Mouse (Mus musculus): ENCODE measurements around the gene Polrmt. TPM values are rescaled to one million over a fixed set of nuclear protein-coding genes. Genes with fewer than 3 reads are reported as not detected.

Polrmt gene
- polyA plus RNA-seq, 1 experiment from 2014 or later: 32.5 TPM

- Histone ChIP-seq H3K27ac (replicated peaks; ENCODE audit: low read depth, low read length) (no peak overlapping the region), H3K9ac (ENCODE audit: low read depth, low read length) (no peak overlapping the region), H3K9me3 (ENCODE audit: control insufficient read depth, low read length) (no peaks in the 10 kb centered on the region), H3K4me1 (ENCODE audit: control insufficient read depth, insufficient read depth, low read length) (peaks cover 3% of the 10 kb centered on the region), H3K4me2 (ENCODE audit: low read depth, low read length) (no peak overlapping the region), H3K27me3 (replicated peaks; ENCODE audit: control insufficient read depth, insufficient read depth, low read length) (no peaks in the 10 kb centered on the region), H3K4me3 (ENCODE audit: low read depth, low read length) (no peak overlapping the region), H3K36me3 (ENCODE audit: control insufficient read depth, insufficient read depth, low read length) (no peaks in the 10 kb centered on the region)
- 43% methylated on average over 2 of the region's 2 CpGs for WGBS
- no peak for ATAC-seq (ENCODE audit: low read depth)
- DNase-seq (ENCODE audit: low spot score): no peak
These were observed 43.2 kb upstream of the Polrmt start for GRCm38 (mm10) chr10:79789581-79789980.

- WGBS: 35% methylated on average over 7 of the region's 7 CpGs
- H3K9ac ChIP-seq (ENCODE audit: low read depth, low read length): no peak overlapping the region
- H3K4me3 ChIP-seq (ENCODE audit: low read depth, low read length): no peak overlapping the region
- no peaks in the 10 kb centered on the region for H3K9me3 ChIP-seq (ENCODE audit: control insufficient read depth, low read length)
- H3K4me1 ChIP-seq (ENCODE audit: control insufficient read depth, insufficient read depth, low read length): no peaks in the 10 kb centered on the region
- no peaks in the 10 kb centered on the region for H3K27me3 ChIP-seq (replicated peaks; ENCODE audit: control insufficient read depth, insufficient read depth, low read length)
- no peaks in the 10 kb centered on the region for H3K36me3 ChIP-seq (ENCODE audit: control insufficient read depth, insufficient read depth, low read length)
- no peak overlapping the region for H3K4me2 ChIP-seq (ENCODE audit: low read depth, low read length)
- no peak overlapping the region for H3K27ac ChIP-seq (replicated peaks; ENCODE audit: low read depth, low read length)
- ATAC-seq (ENCODE audit: low read depth) (no peak), DNase-seq (ENCODE audit: low spot score) (peak; percentile 77)
These were observed 42.2 kb upstream of the Polrmt start for GRCm38 (mm10) chr10:79788386-79789158.

- WGBS: 43% methylated on average over 27 of the region's 27 CpGs
- Histone ChIP-seq H3K36me3 (ENCODE audit: control insufficient read depth, insufficient read depth, low read length) (no peaks in the 10 kb centered on the region), H3K27me3 (replicated peaks; ENCODE audit: control insufficient read depth, insufficient read depth, low read length) (peaks cover 13% of the 10 kb centered on the region; the same call in 1 of the 2 replicates), H3K4me1 (ENCODE audit: control insufficient read depth, insufficient read depth, low read length) (peaks cover 15% of the 10 kb centered on the region; the same call in 1 of the 2 replicates), H3K4me2 (ENCODE audit: low read depth, low read length) (no peak overlapping the region), H3K9me3 (ENCODE audit: control insufficient read depth, low read length) (no peaks in the 10 kb centered on the region), H3K27ac (replicated peaks; ENCODE audit: low read depth, low read length) (no peak overlapping the region), H3K4me3 (ENCODE audit: low read depth, low read length) (no peak overlapping the region), H3K9ac (ENCODE audit: low read depth, low read length) (no peak overlapping the region)
- ATAC-seq (ENCODE audit: low read depth) (no peak), DNase-seq (ENCODE audit: low spot score) (peak; percentile 50)
These were observed 37.8 kb upstream of the Polrmt start for GRCm38 (mm10) chr10:79783920-79784800.

- H3K27ac ChIP-seq (replicated peaks; ENCODE audit: low read depth, low read length): no peak overlapping the region
- no peaks in the 10 kb centered on the region for H3K36me3 ChIP-seq (ENCODE audit: control insufficient read depth, insufficient read depth, low read length)
- WGBS: 61% methylated on average over 7 of the region's 7 CpGs
- no peaks in the 10 kb centered on the region for H3K9me3 ChIP-seq (ENCODE audit: control insufficient read depth, low read length)
- ATAC-seq (ENCODE audit: low read depth) (no peak), DNase-seq (ENCODE audit: low spot score) (no peak)
- H3K4me2 ChIP-seq (ENCODE audit: low read depth, low read length): no peak overlapping the region
- H3K4me3 ChIP-seq (ENCODE audit: low read depth, low read length): no peak overlapping the region
- H3K9ac ChIP-seq (ENCODE audit: low read depth, low read length): no peak overlapping the region
- peaks cover 19% of the 10 kb centered on the region; the same call in 1 of the 2 replicates for H3K27me3 ChIP-seq (replicated peaks; ENCODE audit: control insufficient read depth, insufficient read depth, low read length)
- H3K4me1 ChIP-seq (ENCODE audit: control insufficient read depth, insufficient read depth, low read length): peaks cover 15% of the 10 kb centered on the region; the same call in 1 of the 2 replicates
These were observed 36.7 kb upstream of the Polrmt start for GRCm38 (mm10) chr10:79783050-79783449.

- no peak overlapping the region for H3K4me3 ChIP-seq (ENCODE audit: low read depth, low read length)
- peaks cover 19% of the 10 kb centered on the region; the same call in 1 of the 2 replicates for H3K27me3 ChIP-seq (replicated peaks; ENCODE audit: control insufficient read depth, insufficient read depth, low read length)
These were observed 35.6 kb upstream of the Polrmt start for GRCm38 (mm10) chr10:79781956-79782355.

GRCm38 (mm10) chr10:79781139-79781538 is 34.8 kb upstream of the Polrmt start:
- 36% methylated on average over 21 of the region's 21 CpGs for WGBS
- peak overlapping the region; percentile 82 for H3K4me2 ChIP-seq (ENCODE audit: low read depth, low read length)
- ATAC-seq (ENCODE audit: low read depth): no peak; the same call in 1 of the 2 replicates
- peaks cover 23% of the 10 kb centered on the region; the same call in 1 of the 2 replicates for H3K4me1 ChIP-seq (ENCODE audit: control insufficient read depth, insufficient read depth, low read length)
- H3K27ac ChIP-seq (replicated peaks; ENCODE audit: low read depth, low read length): no peak overlapping the region
- H3K9ac ChIP-seq (ENCODE audit: low read depth, low read length): no peak overlapping the region
- no peaks in the 10 kb centered on the region for H3K9me3 ChIP-seq (ENCODE audit: control insufficient read depth, low read length)
- no peak for DNase-seq (ENCODE audit: low spot score)
- no peaks in the 10 kb centered on the region for H3K36me3 ChIP-seq (ENCODE audit: control insufficient read depth, insufficient read depth, low read length)
- H3K4me3 ChIP-seq (ENCODE audit: low read depth, low read length): peak overlapping the region; percentile 45; the same call in 1 of the 2 replicates
- H3K27me3 ChIP-seq (replicated peaks; ENCODE audit: control insufficient read depth, insufficient read depth, low read length): peaks cover 19% of the 10 kb centered on the region; the same call in 1 of the 2 replicates

More at GRCm38 (mm10) chr10:79781956-79782355, 35.6 kb upstream of the Polrmt start:
- no peak for DNase-seq (ENCODE audit: low spot score)
- ATAC-seq (ENCODE audit: low read depth): no peak
- Histone ChIP-seq H3K36me3 (ENCODE audit: control insufficient read depth, insufficient read depth, low read length) (no peaks in the 10 kb centered on the region), H3K27ac (replicated peaks; ENCODE audit: low read depth, low read length) (no peak overlapping the region), H3K4me2 (ENCODE audit: low read depth, low read length) (no peak overlapping the region), H3K4me1 (ENCODE audit: control insufficient read depth, insufficient read depth, low read length) (peaks cover 21% of the 10 kb centered on the region; the same call in 1 of the 2 replicates), H3K9ac (ENCODE audit: low read depth, low read length) (no peak overlapping the region), H3K9me3 (ENCODE audit: control insufficient read depth, low read length) (no peaks in the 10 kb centered on the region)
- 52% methylated on average over 5 of the region's 5 CpGs for WGBS

GRCm38 (mm10) chr10:79780664-79781015 is 34.3 kb upstream of the Polrmt start:
- H3K36me3 ChIP-seq (ENCODE audit: control insufficient read depth, insufficient read depth, low read length): no peaks in the 10 kb centered on the region
- H3K9me3 ChIP-seq (ENCODE audit: control insufficient read depth, low read length): no peaks in the 10 kb centered on the region
- peak overlapping the region; percentile 82 for H3K4me2 ChIP-seq (ENCODE audit: low read depth, low read length)
- peaks cover 23% of the 10 kb centered on the region; the same call in 1 of the 2 replicates for H3K4me1 ChIP-seq (ENCODE audit: control insufficient read depth, insufficient read depth, low read length)
- peak overlapping the region; percentile 45 for H3K4me3 ChIP-seq (ENCODE audit: low read depth, low read length)
- no peak overlapping the region for H3K27ac ChIP-seq (replicated peaks; ENCODE audit: low read depth, low read length)
- peak overlapping the region; percentile 48; the same call in 1 of the 2 replicates for H3K9ac ChIP-seq (ENCODE audit: low read depth, low read length)
- H3K27me3 ChIP-seq (replicated peaks; ENCODE audit: control insufficient read depth, insufficient read depth, low read length): peaks cover 19% of the 10 kb centered on the region; the same call in 1 of the 2 replicates
- DNase-seq (ENCODE audit: low spot score) (no peak), ATAC-seq (ENCODE audit: low read depth) (peak; percentile 74)
- WGBS: 3% methylated on average over 12 of the region's 13 CpGs

All from embryonic facial prominence, embryonic 14.5 days (tissue).